Mouse (Mus musculus): ENCODE results near the gene Yipf4.

Gene Yipf4

GRCm38 (mm10) chr17:74526117-74526516, 36.8 kb downstream of the Yipf4 start:
- DNase-seq (ENCODE audit: low spot score) = no peak

- DNase-seq (ENCODE audit: low spot score) = no peak
These were observed 37.7 kb downstream of the Yipf4 start for GRCm38 (mm10) chr17:74526806-74527653.

GRCm38 (mm10) chr17:74527729-74528607, 38.7 kb downstream of the Yipf4 start, which contains the start of gene Birc6:
TSS of gene Birc6 (plus strand) at chr17:74528295.
- peak; percentile 100 for DNase-seq (ENCODE audit: low spot score)

GRCm38 (mm10) chr17:74528648-74529532, 39.6 kb downstream of the Yipf4 start:
- no peak for DNase-seq (ENCODE audit: low spot score)

- no peak for DNase-seq (ENCODE audit: low spot score)
These were observed 40.2 kb downstream of the Yipf4 start for GRCm38 (mm10) chr17:74529533-74529824.

- DNase-seq (ENCODE audit: low spot score) = no peak
These were observed 45.7 kb downstream of the Yipf4 start for GRCm38 (mm10) chr17:74534971-74535370.

GRCm38 (mm10) chr17:74537526-74537925, 48.2 kb downstream of the Yipf4 start:
- no peak for DNase-seq (ENCODE audit: low spot score)

GRCm38 (mm10) chr17:74543615-74544014, 54.3 kb downstream of the Yipf4 start:
- DNase-seq (ENCODE audit: low spot score) = no peak

All from ovary, postnatal 36 days (tissue).